Mouse (Mus musculus): ENCODE results near the gene Cenpx. TPM values are rescaled to one million over a fixed set of nuclear protein-coding genes. Genes with fewer than 3 reads are reported as not detected.

Cenpx gene
- total and polyA plus RNA-seq, 2 experiments from 2014 or later = 70.8 to 94.6 TPM

GRCm38 (mm10) chr11:120707969-120708368 lies 5.6 kb downstream of the Cenpx start:
- Histone ChIP-seq H3K27me3 (ENCODE audit: insufficient read depth, low read length) (no peaks in the 10 kb centered on the region), H3K4me1 (ENCODE audit: insufficient read depth, low read length) (peaks cover 9% of the 10 kb centered on the region; the same call in 1 of the 2 replicates), H3K9ac (replicated peaks; ENCODE audit: low read length, poor library complexity, severe bottlenecking) (no peak overlapping the region), H3K4me3 (ENCODE audit: low read depth, low read length) (no peak overlapping the region), H3K36me3 (ENCODE audit: insufficient read depth, low read length) (peaks cover 21% of the 10 kb centered on the region; the same call in 1 of the 2 replicates), H3K9me3 (ENCODE audit: low read length) (no peaks in the 10 kb centered on the region), H3K4me2 (ENCODE audit: low read depth, low read length, poor library complexity, severe bottlenecking) (no peak overlapping the region), H3K27ac (ENCODE audit: low read depth, low read length) (no peak overlapping the region)
- no peak for TF ChIP-seq CTCF (IDR thresholded peaks at IDR 0.05)
- 28% methylated on average over 5 of the region's 5 CpGs for WGBS
- ATAC-seq (ENCODE audit: low FRiP score) = no peak
- DNase-seq (ENCODE audit: low spot score) = no peak

GRCm38 (mm10) chr11:120707225-120707624 lies 6.3 kb downstream of the Cenpx start:
- Histone ChIP-seq H3K27ac (ENCODE audit: low read depth, low read length) (no peak overlapping the region), H3K9me3 (ENCODE audit: low read length) (no peaks in the 10 kb centered on the region), H3K27me3 (ENCODE audit: insufficient read depth, low read length) (no peaks in the 10 kb centered on the region), H3K36me3 (ENCODE audit: insufficient read depth, low read length) (peaks cover 24% of the 10 kb centered on the region), H3K4me1 (ENCODE audit: insufficient read depth, low read length) (0 out of 2 replicates have a peak, but pooled peaks cover 4% of the 10 kb centered on the region), H3K9ac (replicated peaks; ENCODE audit: low read length, poor library complexity, severe bottlenecking) (no peak overlapping the region), H3K4me2 (ENCODE audit: low read depth, low read length, poor library complexity, severe bottlenecking) (no peak overlapping the region), H3K4me3 (ENCODE audit: low read depth, low read length) (no peak overlapping the region)
- DNase-seq (ENCODE audit: low spot score) (no peak), ATAC-seq (ENCODE audit: low FRiP score) (no peak)
- 9% methylated on average over 10 of the region's 12 CpGs for WGBS
- TF ChIP-seq CTCF (IDR thresholded peaks at IDR 0.05) = no peak

GRCm38 (mm10) chr11:120706120-120706519 lies 7.4 kb downstream of the Cenpx start:
- H3K27me3 ChIP-seq (ENCODE audit: insufficient read depth, low read length) = no peaks in the 10 kb centered on the region
- no peak overlapping the region for H3K27ac ChIP-seq (ENCODE audit: low read depth, low read length)
- no peak for DNase-seq (ENCODE audit: low spot score)
- H3K36me3 ChIP-seq (ENCODE audit: insufficient read depth, low read length) = peaks cover 24% of the 10 kb centered on the region
- 0 out of 2 replicates have a peak, but pooled peaks cover 4% of the 10 kb centered on the region for H3K4me1 ChIP-seq (ENCODE audit: insufficient read depth, low read length)
- H3K4me3 ChIP-seq (ENCODE audit: low read depth, low read length) = no peak overlapping the region
- TF ChIP-seq CTCF (IDR thresholded peaks at IDR 0.05) = no peak
- no peak overlapping the region for H3K4me2 ChIP-seq (ENCODE audit: low read depth, low read length, poor library complexity, severe bottlenecking)
- H3K9me3 ChIP-seq (ENCODE audit: low read length) = no peaks in the 10 kb centered on the region
- WGBS = 55% methylated on average over 5 of the region's 5 CpGs
- 0 out of 2 replicates have a peak overlapping the region, but pooled peaks have one; percentile 13 for H3K9ac ChIP-seq (replicated peaks; ENCODE audit: low read length, poor library complexity, severe bottlenecking)
- ATAC-seq (ENCODE audit: low FRiP score) = no peak

- no peaks in the 10 kb centered on the region for H3K9me3 ChIP-seq (ENCODE audit: low read length)
- no peaks in the 10 kb centered on the region for H3K27me3 ChIP-seq (ENCODE audit: insufficient read depth, low read length)
- H3K36me3 ChIP-seq (ENCODE audit: insufficient read depth, low read length) = peaks cover 16% of the 10 kb centered on the region
- H3K9ac ChIP-seq (replicated peaks; ENCODE audit: low read length, poor library complexity, severe bottlenecking) = no peak overlapping the region
- H3K4me2 ChIP-seq (ENCODE audit: low read depth, low read length, poor library complexity, severe bottlenecking) = no peak overlapping the region
- H3K4me1 ChIP-seq (ENCODE audit: insufficient read depth, low read length) = 0 out of 2 replicates have a peak, but pooled peaks cover 4% of the 10 kb centered on the region
- no peak for DNase-seq (ENCODE audit: low spot score)
- no peak for ATAC-seq (ENCODE audit: low FRiP score)
- 19% methylated on average over 8 of the region's 8 CpGs for WGBS
- TF ChIP-seq CTCF (IDR thresholded peaks at IDR 0.05) = no peak
- no peak overlapping the region for H3K4me3 ChIP-seq (ENCODE audit: low read depth, low read length)
- no peak overlapping the region for H3K27ac ChIP-seq (ENCODE audit: low read depth, low read length)
These were observed 8.8 kb downstream of the Cenpx start for GRCm38 (mm10) chr11:120704486-120705325.

GRCm38 (mm10) chr11:120703696-120704454 lies 9.7 kb downstream of the Cenpx start:
- Histone ChIP-seq H3K4me2 (ENCODE audit: low read depth, low read length, poor library complexity, severe bottlenecking) (no peak overlapping the region), H3K4me3 (ENCODE audit: low read depth, low read length) (no peak overlapping the region), H3K4me1 (ENCODE audit: insufficient read depth, low read length) (0 out of 2 replicates have a peak, but pooled peaks cover 4% of the 10 kb centered on the region), H3K9ac (replicated peaks; ENCODE audit: low read length, poor library complexity, severe bottlenecking) (0 out of 2 replicates have a peak overlapping the region, but pooled peaks have one; percentile 24), H3K9me3 (ENCODE audit: low read length) (no peaks in the 10 kb centered on the region), H3K27ac (ENCODE audit: low read depth, low read length) (no peak overlapping the region), H3K27me3 (ENCODE audit: insufficient read depth, low read length) (no peaks in the 10 kb centered on the region), H3K36me3 (ENCODE audit: insufficient read depth, low read length) (peaks cover 14% of the 10 kb centered on the region)
- ATAC-seq (ENCODE audit: low FRiP score) = no peak
- WGBS = 37% methylated on average over 15 of the region's 15 CpGs
- TF ChIP-seq CTCF (IDR thresholded peaks at IDR 0.05) = 0 out of 2 replicates have a peak, but pooled peaks have one; percentile 1
- DNase-seq (ENCODE audit: low spot score) = no peak
